Mouse (Mus musculus): ENCODE measurements around the gene Mplkip. TPM values are rescaled to one million over a fixed set of nuclear protein-coding genes. Genes with fewer than 3 reads are reported as not detected.

The Mplkip gene
- polyA plus RNA-seq (2014; fragmentation: Illumina TruSeq; extraction: RNeasy Lipid Tissue Mini Kit (QIAGEN cat#74804); ENCODE audit: low replicate concordance) = 111 TPM

GRCm38 (mm10) chr13:17694911-17695699 lies at the start of gene Mplkip, which contains the start of gene Sugct:
TSS of gene Mplkip (plus strand) at chr13:17695192.
TSS of gene Sugct (minus strand) at chr13:17695553.

Other genes starting within 250 kb of the Mplkip start
- gene Sugct, start 361 bp downstream of the Mplkip start, polyA plus RNA-seq (2014; fragmentation: Illumina TruSeq; extraction: RNeasy Lipid Tissue Mini Kit (QIAGEN cat#74804); ENCODE audit: low replicate concordance) = 9.7 TPM
- gene Cdk13, start 109.9 kb downstream of the Mplkip start, polyA plus RNA-seq (2014; fragmentation: Illumina TruSeq; extraction: RNeasy Lipid Tissue Mini Kit (QIAGEN cat#74804); ENCODE audit: low replicate concordance) = 63.3 TPM
- gene Rala, start 249.0 kb downstream of the Mplkip start, polyA plus RNA-seq (2014; fragmentation: Illumina TruSeq; extraction: RNeasy Lipid Tissue Mini Kit (QIAGEN cat#74804); ENCODE audit: low replicate concordance) = 145 TPM